Mouse (Mus musculus): ENCODE measurements at regions not wholly inside any gene's neighbourhood (a gene's known extent, or its start where the extent isn't known, plus 50 kb on each side); places are given as distances from the start of the nearest gene placed in this dataset.

- DNase-seq (ENCODE audit: low read depth, low spot score) = peak; percentile 76
Measured at GRCm38 (mm10) chr17:54065187-54065795, 74.8 kb upstream of the Sult1c1 start.

DNA sequence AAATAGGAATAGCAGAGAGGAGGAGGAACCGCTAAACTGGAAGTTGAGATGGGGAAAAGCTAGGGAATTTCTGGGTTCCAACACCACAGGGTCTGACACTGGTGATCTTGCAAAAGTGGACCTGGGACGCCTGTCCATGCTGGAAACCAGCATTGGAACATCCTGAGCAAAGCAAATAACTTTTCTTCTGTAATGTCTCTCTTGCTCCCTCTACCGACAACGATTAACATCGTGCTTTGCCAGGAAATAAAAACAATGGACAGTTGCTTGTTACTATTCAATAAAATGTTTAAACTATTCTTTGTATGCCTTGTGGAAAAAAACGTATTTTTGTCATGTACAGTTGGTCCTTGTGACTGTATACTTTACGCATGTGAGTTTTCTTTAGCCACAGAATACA lies 70.8 kb upstream of the Sult1c1 start:
- DNase-seq (ENCODE audit: low read depth, low spot score) = peak; percentile 44
